Mouse (Mus musculus) lung, embryonic 15.5 days (tissue): ENCODE results near the gene Slc22a7. TPM values are rescaled to one million over a fixed set of nuclear protein-coding genes. Genes with fewer than 3 reads are reported as not detected.

Source experiments
- polyA plus RNA-seq: library from polyadenylated mRNA; unstranded; fragments of >200 nt; fragmentation: Nextera tagmentation; extraction: Ambion mirVana; gene quantifications from 2 replicates; pipeline ENCODE4 v1.2.1, GENCODE M21; 2015

Slc22a7 gene
- polyA plus RNA-seq, 1 experiment from 2014 or later, result 0.29 TPM

Other genes starting within 250 kb of the Slc22a7 start
- gene Polh, start 235.8 kb downstream of the Slc22a7 start, polyA plus RNA-seq, result 21.4 and 21.9 TPM in 2 replicates
- 34.6 and 35.5 TPM in 2 replicates for gene Xpo5, start 235.7 kb downstream of the Slc22a7 start, polyA plus RNA-seq
- gene Polr1c, start 190.4 kb downstream of the Slc22a7 start, polyA plus RNA-seq, result 84.6 and 92.4 TPM in 2 replicates
- gene Yipf3, start 190.4 kb downstream of the Slc22a7 start, polyA plus RNA-seq, result 102 and 118 TPM in 2 replicates
- 0.66 and 0.79 TPM in 2 replicates for gene Lrrc73, start 184.9 kb downstream of the Slc22a7 start, polyA plus RNA-seq
- gene Tjap1, start 155.4 kb downstream of the Slc22a7 start, polyA plus RNA-seq, result 36.2 and 37.5 TPM in 2 replicates
- gene Dlk2, start 141.0 kb downstream of the Slc22a7 start, polyA plus RNA-seq, result 0.93 and 1.7 TPM in 2 replicates
- gene Abcc10, start 110.1 kb downstream of the Slc22a7 start, polyA plus RNA-seq, result 3.9 and 5.3 TPM in 2 replicates
- 8.9 and 9.8 TPM in 2 replicates for gene Zfp318, start 54.7 kb downstream of the Slc22a7 start, polyA plus RNA-seq
- 1.7 and 7.8 TPM in 2 replicates for gene Crip3, start 9.5 kb downstream of the Slc22a7 start, polyA plus RNA-seq
- 0.04 and 0.11 TPM in 2 replicates for gene Ttbk1, start 49.2 kb upstream of the Slc22a7 start, polyA plus RNA-seq
- gene Dnph1, start 58.3 kb upstream of the Slc22a7 start, polyA plus RNA-seq, result 43.0 and 51.3 TPM in 2 replicates
- gene Cul9, start 107.9 kb upstream of the Slc22a7 start, polyA plus RNA-seq, result 2.9 and 3.4 TPM in 2 replicates
- gene Srf, start 117.7 kb upstream of the Slc22a7 start, polyA plus RNA-seq, result 10.4 and 10.7 TPM in 2 replicates
- 134 and 142 TPM in 2 replicates for gene Ptk7, start 191.0 kb upstream of the Slc22a7 start, polyA plus RNA-seq
- gene Klc4, start 207.6 kb upstream of the Slc22a7 start, polyA plus RNA-seq, result 24.9 and 25.8 TPM in 2 replicates
- 106 TPM in 2 replicates for gene Mrpl2, start 207.8 kb upstream of the Slc22a7 start, polyA plus RNA-seq
- 48.2 and 49.5 TPM in 2 replicates for gene Cul7, start 211.9 kb upstream of the Slc22a7 start, polyA plus RNA-seq
- 55.1 and 56.2 TPM in 2 replicates for gene Rrp36, start 235.9 kb upstream of the Slc22a7 start, polyA plus RNA-seq
- gene Mea1, start 240.3 kb upstream of the Slc22a7 start, polyA plus RNA-seq, result 128 and 134 TPM in 2 replicates
- 117 and 122 TPM in 2 replicates for gene Klhdc3, start 242.5 kb upstream of the Slc22a7 start, polyA plus RNA-seq